Mouse (Mus musculus) left cerebral cortex, adult 6 months (tissue): ENCODE results near the gene Gm4307. TPM values are rescaled to one million over a fixed set of nuclear protein-coding genes. Genes with fewer than 3 reads are reported as not detected.

ENCODE experiments used
- long read RNA-seq, 2 experiments: library from polyadenylated mRNA; unstranded; transcript quantifications; one replicate each; pipeline ENCODE4 v2.0.0; 2019 to 2020
- polyA plus RNA-seq: library from polyadenylated mRNA; unstranded; fragments of <200 nt; fragmentation: Nextera tagmentation; gene quantifications from 2 replicates; pipeline ENCODE4 v1.2.3, GENCODE M21; 2021

Gm4307 gene
- polyA plus RNA-seq, result not detected in 2 replicates
- long read RNA-seq, experiment 1, result 0 reads
- long read RNA-seq, experiment 2, result 0 reads

GRCm38 (mm10) chr10:100361038-100361437 lies at the start of gene Gm4307:
Gene Gm4307 (plus strand): TSS chr10:100361338.

GRCm38 (mm10) chr10:100335376-100335775 lies 25.8 kb upstream of the Gm4307 start, which contains the start of gene Gm4301:
Gene Gm4301 (plus strand): TSS chr10:100335676.

GRCm38 (mm10) chr10:100340536-100340935 lies 20.6 kb upstream of the Gm4307 start, which contains the start of gene Gm4302:
Gene Gm4302 (plus strand): TSS chr10:100340836.

GRCm38 (mm10) chr10:100345672-100346071 lies 15.5 kb upstream of the Gm4307 start, which contains the start of gene Gm4303:
Gene Gm4303 (plus strand): TSS chr10:100345972.

GRCm38 (mm10) chr10:100350793-100351192 lies 10.3 kb upstream of the Gm4307 start, which contains the start of gene Gm4305:
Gene Gm4305 (plus strand): TSS chr10:100351093.

GRCm38 (mm10) chr10:100382460-100382859 lies 21.3 kb downstream of the Gm4307 start, which contains the start of gene Gm4312:
Gene Gm4312 (minus strand): TSS chr10:100382560.

Other genes starting within 250 kb of the Gm4307 start
- not detected in 2 replicates for gene Gm4301, start 25.7 kb upstream of the Gm4307 start, polyA plus RNA-seq
- gene Gm4302, start 20.5 kb upstream of the Gm4307 start, polyA plus RNA-seq, result not detected in 2 replicates
- gene Gm4303, start 15.4 kb upstream of the Gm4307 start, polyA plus RNA-seq, result not detected in 2 replicates
- not detected in 2 replicates for gene Gm4305, start 10.2 kb upstream of the Gm4307 start, polyA plus RNA-seq
- gene Gm4312, start 21.2 kb downstream of the Gm4307 start, polyA plus RNA-seq, result not detected in 2 replicates
- 6.3 and 13.0 TPM in 2 replicates for gene Tmtc3, start 126.0 kb downstream of the Gm4307 start, polyA plus RNA-seq
- gene Cep290, start 126.2 kb downstream of the Gm4307 start, polyA plus RNA-seq, result 3.7 and 3.8 TPM in 2 replicates
- 18.5 and 25.0 TPM in 2 replicates for gene 4930430F08Rik, start 229.1 kb downstream of the Gm4307 start, polyA plus RNA-seq
- not detected in 2 replicates for gene 1700017N19Rik, start 229.1 kb downstream of the Gm4307 start, polyA plus RNA-seq